Mouse (Mus musculus) kidney, adult 8-10 months (tissue): ENCODE data around the gene Zfp324.

ENCODE experiments used
- DNase-seq, 2 experiments: peaks; one replicate each; pipeline ENCODE4 v3.0.0; 2022

Gene Zfp324

DNA sequence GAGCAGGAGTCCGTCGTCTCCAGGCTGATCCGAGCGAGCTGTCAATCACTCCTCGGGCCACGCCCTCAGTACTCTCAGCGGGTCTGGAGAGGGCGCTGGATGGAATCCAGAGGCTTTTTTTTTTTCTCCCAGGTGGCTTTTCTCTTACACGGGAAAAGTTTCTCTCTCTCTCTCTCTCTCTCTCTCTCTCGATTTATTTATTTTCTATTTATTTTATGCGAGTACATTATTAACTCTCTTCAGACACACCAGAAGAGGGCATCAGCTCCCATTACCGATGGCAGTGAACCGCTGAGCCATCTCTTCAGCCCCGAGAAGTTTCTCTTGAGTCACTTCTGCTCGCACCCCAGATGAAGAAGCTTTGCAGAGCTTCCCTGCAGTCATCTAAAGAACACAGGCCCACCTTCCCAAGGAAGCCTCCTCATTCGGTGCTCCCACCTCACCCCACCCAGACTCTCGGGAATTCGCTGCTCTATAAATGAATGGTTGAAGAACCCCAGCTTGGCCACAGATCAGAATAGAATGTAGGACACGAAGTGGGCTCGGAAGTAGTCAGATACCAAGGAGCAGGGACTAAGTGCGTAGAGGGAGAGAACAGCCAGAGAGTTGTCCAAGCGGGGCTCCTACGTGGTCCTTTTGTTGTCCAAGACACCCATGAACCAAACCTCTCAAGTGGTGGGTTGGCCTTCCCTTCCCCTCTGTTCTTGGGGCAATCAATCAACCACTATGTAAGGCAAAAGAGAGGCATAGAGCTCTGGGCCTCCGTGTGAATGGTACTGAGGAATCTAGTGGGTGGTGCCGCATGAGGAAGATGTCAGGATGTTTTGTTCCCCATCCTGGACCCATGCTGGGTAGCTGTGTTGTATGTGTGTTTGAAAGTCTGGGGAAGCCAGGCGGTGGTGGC is 44.6 kb downstream of the Zfp324 start, which contains the start of gene Zbtb45:
Gene Zbtb45 (minus strand): TSS at position 30 of the 904 bp plus-strand sequence.
- DNase-seq = no peak

DNA sequence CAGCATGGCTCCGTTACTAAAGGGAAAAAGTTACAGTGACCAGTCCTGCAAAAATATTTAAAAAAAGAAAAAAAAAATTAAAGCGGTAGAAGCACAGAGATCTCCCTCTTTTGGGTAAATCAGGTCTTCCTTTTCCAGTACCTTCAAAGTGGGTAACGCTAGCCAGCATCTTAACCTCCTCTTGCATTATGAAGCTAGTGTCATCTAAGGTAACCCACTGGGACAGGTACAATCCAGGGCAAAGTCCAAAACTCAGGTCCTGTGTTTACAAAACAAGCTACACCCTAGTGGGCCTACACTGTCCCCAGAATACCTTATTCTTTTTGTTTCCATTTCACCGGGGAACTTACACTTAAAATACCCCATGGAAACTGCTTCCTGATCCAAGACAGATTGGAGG is 48.0 kb downstream of the Zfp324 start:
- no peak for DNase-seq

DNA sequence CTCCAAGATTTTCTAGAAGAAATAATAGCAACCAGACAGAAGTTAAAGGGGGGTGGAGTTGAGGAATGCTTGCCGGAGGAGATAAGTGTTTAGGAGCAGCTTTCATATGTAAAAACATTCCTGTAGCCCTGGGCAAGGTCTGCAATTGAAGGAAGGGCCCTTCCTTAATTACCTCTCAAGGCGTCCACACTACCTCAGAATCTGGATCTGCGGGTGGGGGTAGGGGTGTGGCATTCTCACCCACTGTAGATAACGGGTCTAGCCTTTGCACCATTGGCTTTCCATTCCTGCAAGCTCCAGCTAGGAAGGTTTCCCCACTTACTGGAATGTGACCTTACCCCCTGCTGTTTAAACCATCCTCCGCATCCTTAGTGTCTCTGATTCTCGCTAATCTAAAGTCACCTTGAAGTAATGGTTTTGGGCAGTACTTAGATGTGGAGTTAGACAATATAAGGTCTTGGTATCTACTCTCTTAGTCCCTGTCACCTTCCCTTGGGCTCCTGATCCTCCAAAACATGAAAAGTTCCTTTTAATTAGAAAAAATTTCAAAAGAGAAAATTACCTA is 48.7 kb downstream of the Zfp324 start:
- no peak for DNase-seq

GRCm38 (mm10) chr7:13015217-13015616 is 49.6 kb downstream of the Zfp324 start:
- no peak for DNase-seq

DNA sequence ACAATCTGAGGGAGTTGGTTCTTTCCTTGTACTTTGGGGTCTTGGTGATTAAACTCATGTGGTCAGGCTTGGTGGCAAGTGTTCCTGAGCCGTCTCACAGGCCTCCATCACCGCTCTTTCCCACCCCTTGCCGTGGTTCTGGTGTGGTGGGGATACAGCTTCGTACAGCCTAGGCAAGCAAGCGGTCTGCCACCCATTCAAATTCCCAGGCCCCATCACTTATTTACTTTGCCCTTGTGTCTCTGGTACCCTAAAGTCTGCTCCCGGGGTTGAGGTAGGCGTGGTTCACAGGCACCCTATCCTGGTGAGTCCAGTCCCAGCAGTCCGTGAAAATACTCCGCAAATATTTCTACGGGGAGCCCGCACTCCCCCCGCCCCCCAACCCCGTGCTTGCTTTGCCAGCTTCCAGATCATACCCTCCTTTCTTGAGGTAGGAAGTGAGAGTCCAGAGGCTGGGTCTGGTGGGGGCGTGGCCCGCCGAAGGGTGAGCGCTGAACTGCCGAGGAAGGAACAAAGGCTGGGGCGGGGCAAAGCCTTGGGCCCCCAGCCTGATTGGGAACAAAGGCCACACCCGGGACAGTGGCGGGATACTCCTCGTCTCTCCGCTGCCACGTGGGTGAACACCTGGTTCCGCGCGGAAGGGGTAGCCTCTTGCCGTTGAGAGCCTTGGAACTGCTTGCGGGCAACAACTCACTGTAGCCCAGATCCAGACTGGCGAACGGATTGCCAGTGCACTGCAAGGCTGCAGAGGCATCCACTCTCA is 57.3 kb downstream of the Zfp324 start:
- peak; percentile 67 to 73 for DNase-seq
